Mouse (Mus musculus): ENCODE data around the gene Gys1. TPM values are rescaled to one million over a fixed set of nuclear protein-coding genes. Genes with fewer than 3 reads are reported as not detected.
"Not testable (repeated sequence)": the region's sequence is repeated elsewhere in the genome, so short reads cannot be mapped to it uniquely, and the experiment has no call there.

Gys1 gene
- polyA plus RNA-seq, 1 experiment from 2014 or later = 39.0 TPM

DNA sequence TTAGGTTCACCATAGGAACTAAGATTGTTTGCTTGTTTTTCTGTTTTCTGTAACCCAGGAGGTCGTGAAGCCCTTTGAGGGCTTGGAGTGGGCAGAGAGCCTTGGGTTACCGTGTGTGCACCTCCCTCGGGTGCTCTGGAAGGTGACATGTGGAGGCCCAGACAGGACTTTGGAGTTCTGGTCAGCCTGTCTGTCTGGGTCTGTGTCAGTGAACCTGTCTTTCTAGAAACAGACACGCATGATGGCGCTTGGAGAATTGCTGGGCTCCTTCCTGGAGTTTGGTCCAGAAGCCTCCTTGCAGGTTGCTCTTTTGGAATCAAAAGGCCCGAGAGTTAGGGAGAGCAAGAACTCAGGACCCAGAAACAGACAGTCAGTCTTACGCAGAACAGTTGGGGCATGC is 25.7 kb downstream of the Gys1 start:
- H3K4me2 ChIP-seq = peak overlapping the region; percentile 50
- 67% methylated on average over 7 of the region's 7 CpGs for WGBS
- peaks cover 71% of the 10 kb centered on the region for H3K36me3 ChIP-seq
- H3K4me1 ChIP-seq = peaks cover 50% of the 10 kb centered on the region
- H3K9me3 ChIP-seq = no peaks in the 10 kb centered on the region
- H3K27me3 ChIP-seq = no peaks in the 10 kb centered on the region
- H3K9ac ChIP-seq = 0 out of 2 replicates have a peak overlapping the region, but pooled peaks have one; percentile 7
- peak overlapping the region; percentile 87 for H3K27ac ChIP-seq
- H3K4me3 ChIP-seq = peak overlapping the region; percentile 62
- ATAC-seq (ENCODE audit: insufficient number of reproducible peaks, low FRiP score, low TSS enrichment, low read depth) = no peak

GRCm38 (mm10) chr7:45460860-45461314 is 26.2 kb downstream of the Gys1 start:
- H3K4me3 ChIP-seq = peak overlapping the region; percentile 62; the same call in 1 of the 2 replicates
- no peaks in the 10 kb centered on the region for H3K9me3 ChIP-seq
- H3K4me1 ChIP-seq = peaks cover 55% of the 10 kb centered on the region
- H3K4me2 ChIP-seq = peak overlapping the region; percentile 50
- peaks cover 69% of the 10 kb centered on the region for H3K36me3 ChIP-seq
- 13% methylated on average over 13 of the region's 13 CpGs for WGBS
- 0 out of 2 replicates have a peak overlapping the region, but pooled peaks have one; percentile 7 for H3K9ac ChIP-seq
- no peaks in the 10 kb centered on the region for H3K27me3 ChIP-seq
- ATAC-seq (ENCODE audit: insufficient number of reproducible peaks, low FRiP score, low TSS enrichment, low read depth) = no peak
- peak overlapping the region; percentile 87 for H3K27ac ChIP-seq

DNA sequence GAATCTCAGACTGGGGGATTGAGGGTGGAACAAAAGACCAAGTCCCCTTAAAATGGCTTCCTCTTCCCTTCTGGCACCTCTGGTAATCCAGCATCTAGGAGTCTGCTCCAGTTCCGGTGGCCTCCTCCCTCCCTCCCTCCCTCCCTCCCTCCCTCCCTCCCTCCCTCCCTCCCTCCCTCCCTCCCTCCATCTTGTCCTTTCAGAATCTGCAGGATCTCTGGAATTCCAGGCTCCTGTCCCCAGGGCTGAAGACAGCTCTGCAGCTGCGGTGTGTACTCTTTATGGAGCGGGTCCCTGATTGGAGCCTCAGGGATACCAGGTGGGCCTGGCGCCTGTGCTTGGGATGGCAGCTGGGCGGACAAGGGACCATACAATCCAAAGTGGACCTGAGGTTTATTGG is 26.7 kb downstream of the Gys1 start:
- Histone ChIP-seq H3K4me3 (no peak overlapping the region), H3K27ac (peak overlapping the region; percentile 87), H3K4me2 (no peak overlapping the region), H3K36me3 (peaks cover 65% of the 10 kb centered on the region), H3K9ac (no peak overlapping the region), H3K9me3 (no peaks in the 10 kb centered on the region), H3K27me3 (no peaks in the 10 kb centered on the region), H3K4me1 (peaks cover 57% of the 10 kb centered on the region)
- no peak for ATAC-seq (ENCODE audit: insufficient number of reproducible peaks, low FRiP score, low TSS enrichment, low read depth)
- 54% methylated on average over 4 of the region's 5 CpGs for WGBS

DNA sequence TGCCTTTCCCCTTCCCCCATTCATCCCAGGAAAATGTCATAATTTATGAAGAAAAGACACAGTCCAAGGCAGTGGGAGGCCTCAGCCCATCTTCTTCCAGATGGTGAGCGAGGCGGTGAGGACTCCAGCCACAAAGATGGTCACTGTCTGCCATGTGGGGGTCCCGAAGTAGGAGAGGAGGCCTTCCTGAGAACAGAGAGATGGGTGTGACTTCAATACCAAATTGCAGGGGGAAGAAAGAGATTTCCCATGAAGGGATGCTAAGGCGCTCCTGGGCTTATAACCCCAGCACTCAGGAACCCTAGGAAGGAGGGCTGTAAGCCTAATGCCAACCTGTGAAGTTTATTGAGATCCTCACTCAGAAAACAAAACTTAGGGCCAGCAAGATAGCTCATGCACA is 27.1 kb downstream of the Gys1 start:
- 85% methylated on average over 4 of the region's 4 CpGs for WGBS
- H3K9ac ChIP-seq = no peak overlapping the region
- no peaks in the 10 kb centered on the region for H3K9me3 ChIP-seq
- no peak overlapping the region for H3K4me2 ChIP-seq
- ATAC-seq (ENCODE audit: insufficient number of reproducible peaks, low FRiP score, low TSS enrichment, low read depth) = no peak
- peaks cover 63% of the 10 kb centered on the region for H3K36me3 ChIP-seq
- peak overlapping the region; percentile 87; the same call in 1 of the 2 replicates for H3K27ac ChIP-seq
- H3K27me3 ChIP-seq = no peaks in the 10 kb centered on the region
- H3K4me1 ChIP-seq = peaks cover 55% of the 10 kb centered on the region
- H3K4me3 ChIP-seq = no peak overlapping the region

- 84% methylated on average over 4 of the region's 4 CpGs for WGBS
- Histone ChIP-seq H3K36me3 (peaks cover 57% of the 10 kb centered on the region), H3K9me3 (no peaks in the 10 kb centered on the region), H3K9ac (no peak overlapping the region), H3K4me2 (no peak overlapping the region), H3K27me3 (no peaks in the 10 kb centered on the region), H3K4me3 (no peak overlapping the region), H3K27ac (peak overlapping the region; percentile 17; the same call in 1 of the 2 replicates), H3K4me1 (peaks cover 51% of the 10 kb centered on the region)
- ATAC-seq (ENCODE audit: insufficient number of reproducible peaks, low FRiP score, low TSS enrichment, low read depth) = no peak
Measured at GRCm38 (mm10) chr7:45462325-45462724, 27.7 kb downstream of the Gys1 start.

GRCm38 (mm10) chr7:45462868-45463267 is 28.2 kb downstream of the Gys1 start:
- not testable (repeated sequence) for ATAC-seq (ENCODE audit: insufficient number of reproducible peaks, low FRiP score, low TSS enrichment, low read depth); H3K4me3 ChIP-seq
- H3K36me3 ChIP-seq = peaks cover 52% of the 10 kb centered on the region

GRCm38 (mm10) chr7:45463987-45464778 is 29.5 kb downstream of the Gys1 start:
- H3K27ac ChIP-seq = no peak overlapping the region
- WGBS = 91% methylated on average over 7 of the region's 7 CpGs
- H3K4me3 ChIP-seq = no peak overlapping the region
- H3K4me1 ChIP-seq = peaks cover 40% of the 10 kb centered on the region
- peaks cover 43% of the 10 kb centered on the region for H3K36me3 ChIP-seq
- no peak overlapping the region for H3K4me2 ChIP-seq
- no peak overlapping the region for H3K9ac ChIP-seq
- no peaks in the 10 kb centered on the region for H3K27me3 ChIP-seq
- H3K9me3 ChIP-seq = no peaks in the 10 kb centered on the region
- ATAC-seq (ENCODE audit: insufficient number of reproducible peaks, low FRiP score, low TSS enrichment, low read depth) = no peak

More at GRCm38 (mm10) chr7:45462868-45463267, 28.2 kb downstream of the Gys1 start:
- H3K9ac ChIP-seq, H3K9me3 ChIP-seq, H3K27me3 ChIP-seq, H3K4me2 ChIP-seq, H3K27ac ChIP-seq: not testable (repeated sequence)
- H3K4me1 ChIP-seq = peaks cover 46% of the 10 kb centered on the region
- WGBS = 79% methylated on average over 4 of the region's 4 CpGs

- Histone ChIP-seq H3K4me3 (no peak overlapping the region), H3K27me3 (no peaks in the 10 kb centered on the region), H3K36me3 (peaks cover 43% of the 10 kb centered on the region), H3K27ac (no peak overlapping the region), H3K4me2 (peak overlapping the region; percentile 85; the same call in 1 of the 2 replicates), H3K9me3 (no peaks in the 10 kb centered on the region), H3K4me1 (peaks cover 38% of the 10 kb centered on the region), H3K9ac (no peak overlapping the region)
- ATAC-seq (ENCODE audit: insufficient number of reproducible peaks, low FRiP score, low TSS enrichment, low read depth) = no peak
- 96% methylated on average over 12 of the region's 12 CpGs for WGBS
Measured at GRCm38 (mm10) chr7:45465112-45465511, 30.5 kb downstream of the Gys1 start.

DNA sequence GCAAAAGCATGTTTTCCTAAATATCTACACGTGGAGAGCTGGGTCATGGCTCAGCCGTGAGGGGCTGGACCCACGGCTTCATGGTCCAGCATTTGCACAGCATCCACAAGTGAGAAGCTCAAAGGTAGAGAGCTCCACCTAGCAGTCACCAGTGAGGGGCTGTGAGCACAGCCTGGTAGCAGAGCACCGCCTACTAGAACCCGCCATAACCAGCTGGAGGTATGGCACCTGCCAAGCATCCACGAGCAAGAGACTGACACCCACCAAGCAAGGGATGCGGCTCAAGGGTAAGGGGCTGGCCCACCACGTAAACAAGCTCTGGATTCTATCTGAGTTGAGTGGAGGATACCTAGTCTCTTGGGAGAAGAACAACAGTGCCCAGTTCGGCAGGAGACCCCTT is 30.9 kb downstream of the Gys1 start:
- Histone ChIP-seq H3K36me3 (peaks cover 43% of the 10 kb centered on the region), H3K27ac (no peak overlapping the region), H3K4me2 (peak overlapping the region; percentile 85), H3K9ac (peak overlapping the region; percentile 65), H3K9me3 (no peaks in the 10 kb centered on the region), H3K4me3 (peak overlapping the region; percentile 65), H3K4me1 (peaks cover 33% of the 10 kb centered on the region), H3K27me3 (no peaks in the 10 kb centered on the region)
- no peak for ATAC-seq (ENCODE audit: insufficient number of reproducible peaks, low FRiP score, low TSS enrichment, low read depth)
- 78% methylated on average over 9 of the region's 9 CpGs for WGBS

- Histone ChIP-seq H3K4me3 (peak within 1 kb of the TSS; percentile 65), H3K9me3 (no peaks in the 10 kb centered on the region), H3K9ac (peak within 1 kb of the TSS; percentile 65), H3K27me3 (no peaks in the 10 kb centered on the region), H3K4me2 (peak within 1 kb of the TSS; percentile 85), H3K27ac (peak within 1 kb of the TSS; percentile 22), H3K36me3 (peaks cover 39% of the 10 kb centered on the region), H3K4me1 (peaks cover 26% of the 10 kb centered on the region)
- under 1% methylated on average over 52 of the region's 58 CpGs for WGBS
- ATAC-seq (ENCODE audit: insufficient number of reproducible peaks, low FRiP score, low TSS enrichment, low read depth) = peak; percentile 76
Measured at GRCm38 (mm10) chr7:45466283-45467089, 31.8 kb downstream of the Gys1 start, which contains the start of gene Bax. TSS of gene Bax (minus strand) at chr7:45466898.

DNA sequence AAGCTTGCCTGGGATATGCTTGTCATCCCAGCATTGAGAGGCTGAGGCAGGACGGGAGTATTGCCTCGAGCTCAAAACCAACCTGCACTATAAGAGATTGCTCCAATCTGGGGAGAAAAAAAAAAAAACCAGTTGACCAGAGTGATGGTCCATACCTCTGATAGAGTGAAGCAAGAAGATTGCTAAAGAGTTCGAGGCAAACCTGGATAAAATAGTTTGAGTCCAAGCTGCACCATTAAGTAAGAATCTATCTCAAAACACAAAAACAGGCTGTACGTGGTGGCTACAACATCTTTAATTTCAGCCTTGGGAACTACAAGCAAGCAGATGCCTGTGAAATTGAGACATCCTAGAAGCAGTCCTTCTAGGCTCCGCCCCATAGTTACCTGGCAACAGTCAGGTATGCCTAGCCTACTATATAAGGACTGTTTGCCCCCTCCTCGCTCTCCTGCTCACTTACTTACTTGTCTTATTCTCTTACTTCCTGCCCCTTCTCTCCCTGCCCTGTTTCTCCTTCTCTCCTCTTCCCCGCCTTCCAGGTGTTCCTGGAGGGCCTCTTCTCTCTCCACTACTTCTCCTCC is 32.5 kb downstream of the Gys1 start:
- Histone ChIP-seq H3K27ac (no peak overlapping the region), H3K9me3 (no peaks in the 10 kb centered on the region), H3K4me1 (peaks cover 20% of the 10 kb centered on the region), H3K36me3 (peaks cover 34% of the 10 kb centered on the region), H3K9ac (no peak overlapping the region), H3K4me2 (peak overlapping the region; percentile 85), H3K4me3 (peak overlapping the region; percentile 65), H3K27me3 (no peaks in the 10 kb centered on the region)
- 0 out of 2 replicates have a peak, but pooled peaks have one; percentile 6 for ATAC-seq (ENCODE audit: insufficient number of reproducible peaks, low FRiP score, low TSS enrichment, low read depth)
- 31% methylated on average over 7 of the region's 7 CpGs for WGBS

All from limb, embryonic 15.5 days (tissue).